Mouse (Mus musculus): Measurements from ENCODE around the gene Stk10.

The Stk10 gene

DNA sequence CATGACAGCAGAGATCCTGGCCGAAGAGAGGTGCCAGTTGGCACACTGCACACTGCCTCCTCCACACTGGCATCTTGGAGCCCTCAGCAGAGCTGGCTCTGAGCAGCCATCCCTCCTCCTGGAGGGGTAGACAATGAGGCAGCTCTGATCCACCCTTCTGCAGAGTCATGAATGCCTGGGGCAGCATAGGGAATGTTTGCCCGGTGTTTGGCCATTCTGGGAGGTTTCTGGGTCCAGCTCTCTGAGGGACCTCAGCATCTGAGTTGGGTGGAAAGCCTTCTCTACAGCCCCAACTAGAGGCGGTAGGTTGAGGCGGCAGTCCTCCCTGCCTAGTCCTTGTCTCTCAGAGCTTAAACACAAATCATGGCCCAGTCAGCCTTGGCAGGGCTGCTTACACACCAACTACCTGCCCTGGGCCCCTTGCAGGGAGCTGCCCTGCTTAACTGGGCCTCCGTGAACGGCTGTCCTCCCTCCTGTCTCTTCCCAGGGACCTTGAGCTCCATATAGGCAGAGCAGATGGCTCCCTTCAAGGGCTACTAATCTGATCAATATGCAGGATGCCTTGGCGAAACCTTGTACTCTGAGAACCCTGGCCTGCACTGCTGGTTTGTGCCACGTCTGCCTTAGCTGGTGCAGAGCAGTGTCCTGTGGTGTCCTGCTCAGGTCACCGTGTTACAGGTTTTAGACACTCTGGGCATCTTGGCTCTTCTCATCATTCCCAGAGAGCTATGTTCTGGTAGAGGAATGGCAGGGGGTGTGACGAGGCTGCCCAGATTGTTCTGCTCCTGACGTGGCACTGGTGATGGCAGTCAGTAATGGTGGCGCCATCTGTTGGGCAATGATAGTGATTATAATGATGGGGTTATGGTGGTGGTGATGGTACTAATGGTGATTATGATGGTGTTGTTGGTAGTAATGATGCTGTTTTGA, 59.1 kb downstream of the Stk10 start:
- in situ Hi-C loops (cut with MboI; ENCODE audit: unreplicated experiment in 2 of 2), result loop anchor here in 1 of 2 experiments (5.0 kb wide), 1 partner anchor 140 kb away; no protein-coding TSS in a partner anchor

DNA sequence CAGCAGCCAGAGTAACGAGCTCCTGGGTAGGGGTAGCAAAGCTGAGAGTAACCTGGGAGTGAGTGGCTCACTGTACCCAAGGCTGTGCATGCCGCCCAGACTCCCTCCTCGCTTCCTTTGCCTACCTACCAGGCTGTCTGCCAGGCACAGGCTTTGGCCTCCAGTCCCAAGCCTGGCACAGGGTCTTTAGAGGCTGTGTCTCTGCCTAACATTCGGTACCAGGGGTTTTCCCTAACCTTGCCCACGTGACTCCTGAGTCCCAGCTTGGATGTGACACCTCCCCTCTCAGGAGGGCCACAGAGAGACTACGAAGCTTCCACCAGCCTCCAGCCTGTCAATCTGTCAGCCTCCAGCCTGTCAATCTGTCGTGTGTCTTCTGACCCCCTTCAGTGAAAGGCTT, 60.0 kb downstream of the Stk10 start:
- in situ Hi-C loops (cut with MboI; ENCODE audit: unreplicated experiment in 2 of 2), result loop anchor here in 1 of 2 experiments (5.0 kb wide), 1 partner anchor 141 kb away; no protein-coding TSS in a partner anchor

GRCm38 (mm10) chr11:32594122-32594521, 61.0 kb downstream of the Stk10 start:
- in situ Hi-C loops (cut with MboI; ENCODE audit: unreplicated experiment in 2 of 2), result loop anchor here in 1 of 2 experiments (5.0 kb wide), 1 partner anchor 142 kb away; no protein-coding TSS in a partner anchor

- in situ Hi-C loops (cut with MboI; ENCODE audit: unreplicated experiment in 2 of 2), result no loop called here
Observed at GRCm38 (mm10) chr11:32600371-32600770, 67.3 kb downstream of the Stk10 start.

DNA sequence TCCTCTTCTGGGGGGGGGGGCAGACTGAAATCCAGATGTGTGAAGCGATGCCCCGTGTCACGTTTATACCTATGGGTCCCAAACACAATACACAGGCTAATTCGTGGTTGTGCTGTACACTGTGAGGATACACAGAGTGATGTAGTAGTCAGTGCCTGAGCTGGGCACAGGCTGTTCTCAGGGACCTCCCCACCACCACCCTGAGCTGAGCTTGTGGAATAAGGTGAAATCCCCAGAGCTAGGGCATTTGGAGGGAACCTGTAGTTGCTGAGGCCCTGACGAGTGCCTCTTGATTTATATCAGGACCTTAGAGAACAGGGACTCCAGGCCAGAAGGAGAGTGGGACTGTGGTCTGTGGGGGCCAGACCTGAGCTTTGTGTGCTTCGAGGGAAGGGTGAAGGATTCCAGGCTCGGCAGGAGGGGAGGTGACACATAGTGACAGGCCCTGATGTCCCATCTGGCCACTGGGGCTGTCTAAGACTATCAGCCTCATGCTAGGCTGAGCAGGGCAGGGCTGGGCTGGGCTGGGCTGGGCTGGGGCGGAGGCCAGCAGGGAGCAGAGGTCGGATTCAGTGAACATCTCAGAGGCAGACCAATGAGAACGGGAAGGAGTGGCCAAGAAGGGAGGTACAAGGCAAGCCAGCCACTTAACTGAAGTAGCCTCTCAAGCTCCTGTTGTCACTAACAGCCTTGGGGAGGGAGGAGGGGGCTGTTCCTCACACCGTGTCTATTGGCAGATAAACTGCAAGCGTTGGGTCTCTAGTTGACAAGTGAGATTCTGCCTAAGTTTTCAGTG, 68.6 kb downstream of the Stk10 start:
- in situ Hi-C loops (cut with MboI; ENCODE audit: unreplicated experiment in 2 of 2), result no loop called here

DNA sequence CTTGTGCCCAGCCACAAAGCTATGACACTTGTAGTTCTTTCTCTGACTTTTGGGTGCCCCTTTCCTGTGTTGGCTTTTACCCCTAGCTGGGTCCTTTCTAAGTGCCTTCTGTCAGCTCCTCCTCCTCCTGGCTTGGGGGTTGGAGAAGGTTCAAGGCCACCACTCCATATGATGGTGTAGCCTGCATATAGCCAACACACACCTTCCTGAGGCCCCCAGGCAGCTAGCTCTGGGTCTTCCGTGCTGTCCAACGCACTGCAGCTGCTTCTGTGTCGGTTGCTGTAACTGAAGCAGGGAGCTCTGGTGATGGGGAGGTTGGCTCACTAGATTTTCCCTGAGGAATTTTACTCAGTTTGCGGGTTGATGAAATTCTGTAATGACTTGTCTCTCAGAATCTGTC, 71.6 kb downstream of the Stk10 start:
- in situ Hi-C loops (cut with MboI; ENCODE audit: unreplicated experiment in 2 of 2), result no loop called here

- in situ Hi-C loops (cut with MboI; ENCODE audit: unreplicated experiment in 2 of 2), result no loop called here
Observed at GRCm38 (mm10) chr11:32605131-32605860, 72.2 kb downstream of the Stk10 start.

- in situ Hi-C loops (cut with MboI; ENCODE audit: unreplicated experiment in 2 of 2), result no loop called here
Observed at GRCm38 (mm10) chr11:32605907-32606306, 72.8 kb downstream of the Stk10 start.

DNA sequence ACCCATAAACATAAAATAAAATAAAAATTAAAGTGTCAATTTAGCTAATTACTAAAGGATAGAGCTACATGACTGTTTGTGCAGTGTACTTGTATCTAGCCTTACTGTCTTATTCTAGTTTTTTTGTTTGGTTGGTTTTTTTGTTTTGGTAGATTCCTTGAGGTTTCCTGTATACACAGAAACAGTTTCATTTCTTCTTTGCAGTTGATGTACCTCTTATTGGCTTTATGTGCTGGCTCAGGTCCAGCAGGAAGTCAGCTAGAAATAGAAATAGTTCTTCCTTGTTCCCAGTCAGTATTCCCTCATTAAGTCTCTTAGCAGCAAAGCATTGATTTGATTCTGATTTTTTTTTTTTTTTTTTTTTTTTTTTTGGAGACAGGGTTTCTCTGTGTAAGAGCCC, 74.2 kb downstream of the Stk10 start:
- in situ Hi-C loops (cut with MboI; ENCODE audit: unreplicated experiment in 2 of 2), result no loop called here

- in situ Hi-C loops (cut with MboI; ENCODE audit: unreplicated experiment in 2 of 2), result loop anchor here in 1 of 2 experiments (10.0 kb wide), 1 partner anchor 544 kb away; no protein-coding TSS in a partner anchor
Observed at GRCm38 (mm10) chr11:32610616-32611015, 77.5 kb downstream of the Stk10 start.

DNA sequence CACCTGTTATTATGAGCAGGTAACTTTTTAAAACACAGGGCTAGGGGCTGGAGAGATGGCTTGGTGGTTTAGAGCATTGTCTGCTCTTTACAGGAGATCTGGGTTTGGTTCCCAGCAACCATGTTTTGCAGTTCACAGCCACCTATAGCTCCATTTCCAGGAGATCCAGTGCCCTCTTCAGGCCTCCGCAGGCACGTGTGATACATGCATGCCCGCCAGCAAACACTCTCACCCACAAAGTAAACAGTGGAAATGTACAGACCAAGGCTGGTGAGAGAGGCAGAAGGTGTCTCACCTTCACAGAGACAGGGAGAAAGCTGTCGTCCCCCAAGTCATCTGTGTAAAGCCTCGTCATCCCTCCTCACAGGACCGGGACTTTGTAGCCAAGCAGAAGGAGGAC, 79.2 kb downstream of the Stk10 start:
- in situ Hi-C loops (cut with MboI; ENCODE audit: unreplicated experiment in 2 of 2), result loop anchor here in 1 of 2 experiments (10.0 kb wide), 1 partner anchor 542 kb away; no protein-coding TSS in a partner anchor

DNA sequence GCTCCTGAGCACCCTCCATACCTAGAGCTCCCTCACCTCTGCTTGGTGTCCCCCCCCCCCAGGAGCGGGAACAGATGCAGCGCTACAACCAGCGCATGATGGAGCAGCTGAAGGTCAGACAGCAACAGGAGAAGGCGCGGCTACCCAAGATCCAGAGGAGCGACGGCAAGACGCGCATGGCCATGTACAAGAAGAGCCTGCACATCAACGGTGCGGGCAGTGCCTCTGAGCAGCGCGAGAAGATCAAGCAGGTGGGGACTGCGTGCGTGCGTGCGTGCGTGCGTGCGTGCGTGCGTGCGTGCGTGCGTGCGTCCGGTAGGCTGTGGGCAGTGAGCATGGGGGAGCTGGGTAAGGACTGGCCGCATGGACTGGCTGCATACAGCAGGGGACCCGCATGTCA, 81.4 kb downstream of the Stk10 start:
- in situ Hi-C loops (cut with MboI; ENCODE audit: unreplicated experiment in 2 of 2), result loop anchor here in 1 of 2 experiments (10.0 kb wide), 1 partner anchor 540 kb away; no protein-coding TSS in a partner anchor

- in situ Hi-C loops (cut with MboI; ENCODE audit: unreplicated experiment in 2 of 2), result loop anchor here in 1 of 2 experiments (10.0 kb wide), 1 partner anchor 539 kb away; no protein-coding TSS in a partner anchor
Observed at GRCm38 (mm10) chr11:32615561-32615960, 82.5 kb downstream of the Stk10 start.

DNA sequence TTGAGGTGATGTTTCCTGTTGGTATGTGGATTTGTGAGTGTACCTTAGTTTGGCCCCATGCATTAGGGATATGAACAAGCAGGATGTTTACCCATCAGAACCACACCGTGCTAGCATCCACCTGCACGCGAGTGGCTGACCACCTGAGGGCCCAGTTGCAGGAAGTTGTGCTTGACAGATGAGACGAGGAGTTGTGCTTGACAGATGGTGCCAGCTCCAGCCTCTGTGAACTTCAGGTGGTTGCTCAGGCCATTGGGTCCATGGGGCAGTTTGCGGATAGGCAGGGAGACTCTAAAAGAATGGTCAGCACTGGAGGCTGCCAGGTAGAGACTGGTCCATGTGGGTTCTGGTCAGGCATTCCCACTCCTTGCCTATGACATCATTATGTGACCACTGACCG, 83.0 kb downstream of the Stk10 start:
- in situ Hi-C loops (cut with MboI; ENCODE audit: unreplicated experiment in 2 of 2), result loop anchor here in 1 of 2 experiments (10.0 kb wide), 1 partner anchor 539 kb away; no protein-coding TSS in a partner anchor

DNA sequence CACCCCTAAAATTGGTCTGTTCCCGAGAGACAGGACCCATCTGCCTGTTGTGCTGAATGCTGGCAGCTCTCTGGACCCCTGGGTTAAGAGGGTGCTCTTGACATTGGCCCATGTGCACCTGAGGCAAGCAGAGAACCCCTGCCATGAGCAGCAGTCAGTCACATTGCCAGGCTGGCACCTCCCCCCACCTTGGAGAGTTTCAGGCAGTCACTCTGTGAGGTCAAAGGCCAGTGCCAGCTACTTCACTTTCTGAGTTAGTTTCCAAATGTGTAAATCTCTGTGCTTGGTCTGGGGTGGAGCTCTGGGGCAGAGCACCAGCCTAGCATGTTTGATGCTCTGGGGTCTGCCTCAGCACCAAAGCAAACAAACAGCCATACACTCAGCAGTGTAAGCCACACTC, 84.9 kb downstream of the Stk10 start:
- in situ Hi-C loops (cut with MboI; ENCODE audit: unreplicated experiment in 2 of 2), result loop anchor here in 1 of 2 experiments (10.0 kb wide), 1 partner anchor 537 kb away; no protein-coding TSS in a partner anchor

GRCm38 (mm10) chr11:32618641-32619040, 85.5 kb downstream of the Stk10 start:
- in situ Hi-C loops (cut with MboI; ENCODE audit: unreplicated experiment in 2 of 2), result loop anchor here in 1 of 2 experiments (10.0 kb wide), 1 partner anchor 536 kb away; no protein-coding TSS in a partner anchor

GRCm38 (mm10) chr11:32619257-32619816, 86.2 kb downstream of the Stk10 start:
- in situ Hi-C loops (cut with MboI; ENCODE audit: unreplicated experiment in 2 of 2), result loop anchor here in 1 of 2 experiments (10.0 kb wide), 1 partner anchor 535 kb away; no protein-coding TSS in a partner anchor

- in situ Hi-C loops (cut with MboI; ENCODE audit: unreplicated experiment in 2 of 2), result loop anchor here (5.0 to 10.0 kb wide), 2 partner anchors 87 to 535 kb away; no protein-coding TSS in a partner anchor
Observed at GRCm38 (mm10) chr11:32619866-32620456, 86.9 kb downstream of the Stk10 start.
